Mouse (Mus musculus): ENCODE data around the gene Rora. TPM values are rescaled to one million over a fixed set of nuclear protein-coding genes. Genes with fewer than 3 reads are reported as not detected.

Rora gene
- polyA plus RNA-seq, 1 experiment: 0.06 TPM

- Histone ChIP-seq H3K4me3 (ENCODE audit: insufficient read depth, poor library complexity, severe bottlenecking) (peak overlapping the region; percentile 11), H3K27me3 (ENCODE audit: control insufficient read depth, insufficient read depth, insufficient read length) (peaks cover 11% of the 10 kb centered on the region), H3ac (ENCODE audit: control insufficient read depth, insufficient read length, low read depth) (no peak overlapping the region), H3K79me3 (ENCODE audit: low read depth) (no peaks in the 10 kb centered on the region), H3K36me3 (ENCODE audit: control insufficient read depth, insufficient read depth) (no peaks in the 10 kb centered on the region), H3K79me2 (ENCODE audit: control insufficient read depth, insufficient read depth) (no peaks in the 10 kb centered on the region)
- TF ChIP-seq CTCF (IDR thresholded peaks at IDR 0.05; ENCODE audit: control insufficient read depth, insufficient read depth, insufficient read length): no peak
- TF ChIP-seq USF1 (IDR thresholded peaks at IDR 0.05; ENCODE audit: low read depth): peak; percentile 15
Measured at GRCm38 (mm10) chr9:69289056-69290017, 635.8 kb downstream of the Rora start.

GRCm38 (mm10) chr9:69290018-69290880 lies 636.7 kb downstream of the Rora start:
- peaks cover 12% of the 10 kb centered on the region for H3K27me3 ChIP-seq (ENCODE audit: control insufficient read depth, insufficient read depth, insufficient read length)
- no peaks in the 10 kb centered on the region for H3K79me2 ChIP-seq (ENCODE audit: control insufficient read depth, insufficient read depth)
- H3K36me3 ChIP-seq (ENCODE audit: control insufficient read depth, insufficient read depth): no peaks in the 10 kb centered on the region
- H3K4me3 ChIP-seq (ENCODE audit: insufficient read depth, poor library complexity, severe bottlenecking): peak overlapping the region; percentile 11
- peak overlapping the region; percentile 42 for H3ac ChIP-seq (ENCODE audit: control insufficient read depth, insufficient read length, low read depth)
- H3K79me3 ChIP-seq (ENCODE audit: low read depth): no peaks in the 10 kb centered on the region
- TF ChIP-seq MAX (IDR thresholded peaks at IDR 0.05) (no peak), CEBPB (IDR thresholded peaks at IDR 0.05; ENCODE audit: low read depth) (no peak), MYOD1 (IDR thresholded peaks at IDR 0.05; ENCODE audit: control insufficient read depth, insufficient read length, low read depth) (no peak), FOSL1 (IDR thresholded peaks at IDR 0.05; ENCODE audit: insufficient read depth, low read length, poor library complexity, severe bottlenecking) (no peak), CTCF (IDR thresholded peaks at IDR 0.05; ENCODE audit: control insufficient read depth, insufficient read depth, insufficient read length) (no peak), USF1 (IDR thresholded peaks at IDR 0.05; ENCODE audit: low read depth) (no peak), MYOG (IDR thresholded peaks at IDR 0.05; ENCODE audit: control insufficient read depth, extremely low read depth, insufficient read length) (no peak)

GRCm38 (mm10) chr9:69290881-69291450 lies 637.4 kb downstream of the Rora start:
- Histone ChIP-seq H3K79me3 (ENCODE audit: low read depth) (no peaks in the 10 kb centered on the region), H3K79me2 (ENCODE audit: control insufficient read depth, insufficient read depth) (no peaks in the 10 kb centered on the region), H3ac (ENCODE audit: control insufficient read depth, insufficient read length, low read depth) (no peak overlapping the region), H3K36me3 (ENCODE audit: control insufficient read depth, insufficient read depth) (no peaks in the 10 kb centered on the region), H3K27me3 (ENCODE audit: control insufficient read depth, insufficient read depth, insufficient read length) (peaks cover 12% of the 10 kb centered on the region), H3K4me3 (ENCODE audit: insufficient read depth, poor library complexity, severe bottlenecking) (no peak overlapping the region)
- no peak for TF ChIP-seq CTCF (IDR thresholded peaks at IDR 0.05; ENCODE audit: control insufficient read depth, insufficient read depth, insufficient read length)
- no peak for TF ChIP-seq USF1 (IDR thresholded peaks at IDR 0.05; ENCODE audit: low read depth)
- no peak for TF ChIP-seq MAX (IDR thresholded peaks at IDR 0.05)
- TF ChIP-seq MYOD1 (IDR thresholded peaks at IDR 0.05; ENCODE audit: control insufficient read depth, insufficient read length, low read depth): no peak
- no peak for TF ChIP-seq FOSL1 (IDR thresholded peaks at IDR 0.05; ENCODE audit: insufficient read depth, low read length, poor library complexity, severe bottlenecking)

- TF ChIP-seq MAX (IDR thresholded peaks at IDR 0.05) (no peak), CTCF (IDR thresholded peaks at IDR 0.05; ENCODE audit: control insufficient read depth, insufficient read depth, insufficient read length) (no peak), MYOG (IDR thresholded peaks at IDR 0.05; ENCODE audit: control insufficient read depth, extremely low read depth, insufficient read length) (no peak), CEBPB (IDR thresholded peaks at IDR 0.05; ENCODE audit: low read depth) (no peak), USF1 (IDR thresholded peaks at IDR 0.05; ENCODE audit: low read depth) (no peak), MYOD1 (IDR thresholded peaks at IDR 0.05; ENCODE audit: control insufficient read depth, insufficient read length, low read depth) (no peak), FOSL1 (IDR thresholded peaks at IDR 0.05; ENCODE audit: insufficient read depth, low read length, poor library complexity, severe bottlenecking) (no peak)
- Histone ChIP-seq H3K79me2 (ENCODE audit: control insufficient read depth, insufficient read depth) (no peaks in the 10 kb centered on the region), H3K79me3 (ENCODE audit: low read depth) (no peaks in the 10 kb centered on the region), H3ac (ENCODE audit: control insufficient read depth, insufficient read length, low read depth) (no peak overlapping the region), H3K27me3 (ENCODE audit: control insufficient read depth, insufficient read depth, insufficient read length) (peaks cover 12% of the 10 kb centered on the region), H3K36me3 (ENCODE audit: control insufficient read depth, insufficient read depth) (no peaks in the 10 kb centered on the region), H3K4me3 (ENCODE audit: insufficient read depth, poor library complexity, severe bottlenecking) (no peak overlapping the region)
Measured at GRCm38 (mm10) chr9:69291451-69291850, 637.9 kb downstream of the Rora start.

GRCm38 (mm10) chr9:69292353-69292752 lies 638.8 kb downstream of the Rora start:
- H3K4me3 ChIP-seq (ENCODE audit: insufficient read depth, poor library complexity, severe bottlenecking): no peak overlapping the region
- no peaks in the 10 kb centered on the region for H3K79me3 ChIP-seq (ENCODE audit: low read depth)
- no peaks in the 10 kb centered on the region for H3K79me2 ChIP-seq (ENCODE audit: control insufficient read depth, insufficient read depth)
- no peak overlapping the region for H3ac ChIP-seq (ENCODE audit: control insufficient read depth, insufficient read length, low read depth)
- TF ChIP-seq CEBPB (IDR thresholded peaks at IDR 0.05; ENCODE audit: low read depth): no peak
- TF ChIP-seq MYOD1 (IDR thresholded peaks at IDR 0.05; ENCODE audit: control insufficient read depth, insufficient read length, low read depth): no peak
- no peak for TF ChIP-seq CTCF (IDR thresholded peaks at IDR 0.05; ENCODE audit: control insufficient read depth, insufficient read depth, insufficient read length)
- no peak for TF ChIP-seq USF1 (IDR thresholded peaks at IDR 0.05; ENCODE audit: low read depth)
- TF ChIP-seq MAX (IDR thresholded peaks at IDR 0.05): no peak
- TF ChIP-seq MYOG (IDR thresholded peaks at IDR 0.05; ENCODE audit: control insufficient read depth, extremely low read depth, insufficient read length): no peak
- TF ChIP-seq FOSL1 (IDR thresholded peaks at IDR 0.05; ENCODE audit: insufficient read depth, low read length, poor library complexity, severe bottlenecking): no peak
- H3K36me3 ChIP-seq (ENCODE audit: control insufficient read depth, insufficient read depth): no peaks in the 10 kb centered on the region
- peaks cover 12% of the 10 kb centered on the region for H3K27me3 ChIP-seq (ENCODE audit: control insufficient read depth, insufficient read depth, insufficient read length)
